Mouse (Mus musculus): ENCODE data around the gene Sox5.

DNA sequence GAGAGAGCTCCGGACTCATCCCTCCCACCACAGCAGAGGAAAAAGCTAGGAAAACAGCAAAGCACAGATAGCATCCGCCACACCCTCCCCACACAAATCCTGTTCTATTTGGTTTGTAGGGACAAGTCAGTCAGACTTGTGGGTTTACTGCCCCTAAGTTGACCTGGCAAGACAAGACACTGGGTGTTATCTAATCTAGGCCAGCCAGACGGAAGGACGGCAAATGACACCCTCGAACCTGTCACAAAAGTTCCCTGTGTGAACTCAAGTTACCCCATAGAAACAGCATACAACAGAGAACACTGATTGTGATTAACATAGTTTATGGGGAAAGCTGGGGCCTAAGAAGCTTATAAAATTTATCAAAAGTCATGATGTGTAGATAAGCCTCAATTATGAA lies 76.8 kb downstream of the Sox5 start:
- TF ChIP-seq CTCF (IDR thresholded peaks at IDR 0.05; ENCODE audit: low read depth) (no peak), EP300 (IDR thresholded peaks at IDR 0.05; ENCODE audit: low read depth) (0 out of 2 replicates have a peak, but pooled peaks have one; percentile 27)

All from liver, embryonic 14.5 days (tissue).